Mouse (Mus musculus) brain, embryonic 14.5 days (tissue): Measurements from ENCODE around the gene Entpd1. TPM values are rescaled to one million over a fixed set of nuclear protein-coding genes. Genes with fewer than 3 reads are reported as not detected.
"Not testable (repeated sequence)": the region's sequence is repeated elsewhere in the genome, so short reads cannot be mapped to it uniquely, and the experiment has no call there.

Experiments used
- DNase-seq: peaks from one replicate; pipeline ENCODE4 v3.0.0-alpha.2; 2011; ENCODE audit warnings: low read depth
- CTCF ChIP-seq: fragments of 200-500 bp; IDR thresholded peaks from 2 replicates; pipeline ENCODE4 v1.5.1; 2012; ENCODE audit warnings: inconsistent platforms, mild to moderate bottlenecking, moderate library complexity, borderline replicate concordance; ENCODE audit not compliant: insufficient read depth, insufficient read length; ENCODE audit errors: extremely low read depth
- POLR2A ChIP-seq: fragments of 200-500 bp; IDR thresholded peaks from 2 replicates; pipeline ENCODE4 v1.6.1; 2012; ENCODE audit warnings: mild to moderate bottlenecking, inconsistent platforms, borderline replicate concordance; ENCODE audit not compliant: poor library complexity, insufficient read depth, insufficient read length, severe bottlenecking; ENCODE audit errors: extremely low read depth
- polyA plus RNA-seq: library from polyadenylated mRNA; depleted of rRNA; stranded (reverse); fragments of >200 nt; gene quantifications from 2 replicates; pipeline ENCODE4 v1.2.3, GENCODE M21; 2012

The Entpd1 gene
- polyA plus RNA-seq, 1 experiment, result 10.6 TPM

DNA sequence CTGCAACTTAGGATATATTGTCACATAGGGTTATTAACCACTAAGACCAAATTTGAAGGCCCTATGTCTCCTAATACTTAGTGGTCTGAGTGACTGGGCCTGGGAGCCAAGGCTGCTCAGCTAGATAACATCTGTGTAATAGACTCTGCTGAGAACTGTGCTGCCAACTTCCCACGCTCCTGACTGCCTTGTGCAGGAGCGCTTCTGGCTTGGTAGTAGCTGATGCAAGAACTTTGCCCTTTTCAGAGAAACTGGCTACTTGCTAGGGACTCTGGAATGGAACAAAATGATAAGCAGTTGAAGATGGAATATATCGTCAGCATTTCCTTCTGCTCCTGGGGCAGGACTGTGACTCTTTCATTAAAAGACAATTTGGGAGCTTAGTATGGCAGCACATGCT lies 16.9 kb upstream of the Entpd1 start:
- no peak for DNase-seq
- TF ChIP-seq CTCF (no peak), POLR2A (no peak)

DNA sequence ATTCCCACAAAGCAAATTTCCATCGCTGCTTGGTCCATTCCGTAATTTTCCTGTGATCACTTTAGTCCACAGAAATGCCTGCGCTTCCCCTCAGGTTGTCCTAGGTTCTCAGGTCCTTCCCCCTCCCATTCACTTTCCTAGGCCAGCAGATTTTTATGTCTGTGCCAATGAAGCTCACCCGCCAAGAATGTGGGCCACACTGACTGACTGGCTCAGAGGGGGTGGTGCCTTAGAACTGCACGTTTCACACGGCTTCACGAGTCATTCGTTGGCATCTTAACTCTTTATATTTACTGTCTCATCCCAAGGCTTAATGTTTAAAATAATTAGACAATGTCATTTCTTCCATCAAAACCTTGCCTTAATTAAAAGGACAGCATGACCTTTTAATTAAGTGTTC lies 16.3 kb upstream of the Entpd1 start:
- DNase-seq, result peak; percentile 15
- TF ChIP-seq POLR2A (no peak), CTCF (no peak)

DNA sequence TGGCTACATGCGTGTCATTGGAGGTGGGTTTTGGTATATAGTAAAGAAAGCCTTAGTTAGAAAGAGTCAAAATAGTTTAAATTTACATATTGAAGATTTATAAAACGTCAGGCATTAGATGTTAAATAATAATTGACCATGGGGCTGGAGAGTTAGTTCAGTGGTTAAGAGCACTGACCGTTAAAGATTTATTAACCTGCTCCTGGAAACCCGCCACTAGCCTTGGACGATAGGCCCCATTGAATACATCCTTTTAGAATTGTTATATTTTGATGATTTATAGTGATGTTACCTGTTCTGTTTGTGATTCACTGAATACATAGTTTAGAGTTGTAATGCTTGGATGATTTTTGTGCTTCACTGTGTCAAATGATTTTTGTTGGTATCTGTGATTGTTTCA lies 11.3 kb upstream of the Entpd1 start:
- not testable (repeated sequence) for DNase-seq

DNA sequence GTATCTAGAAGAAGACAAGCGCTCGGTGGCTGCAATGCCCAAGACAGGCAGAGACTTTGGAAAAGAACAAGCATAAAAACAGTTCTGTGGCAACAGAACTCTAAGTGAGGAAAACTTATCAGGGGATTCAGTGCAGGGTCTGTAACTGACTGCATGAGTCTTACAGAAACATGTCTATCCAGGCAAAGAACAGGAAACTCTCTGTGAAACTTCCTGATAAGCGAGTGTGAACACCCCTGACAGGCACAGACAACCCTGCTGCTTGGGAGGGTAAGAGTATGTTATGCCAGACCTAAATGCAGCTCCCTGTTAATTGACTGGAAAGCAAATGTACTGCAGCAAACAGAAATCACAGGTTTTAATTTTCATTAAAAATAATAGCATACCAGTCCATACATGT lies 10.3 kb upstream of the Entpd1 start:
- DNase-seq, result no peak
- TF ChIP-seq CTCF, result no peak

DNA sequence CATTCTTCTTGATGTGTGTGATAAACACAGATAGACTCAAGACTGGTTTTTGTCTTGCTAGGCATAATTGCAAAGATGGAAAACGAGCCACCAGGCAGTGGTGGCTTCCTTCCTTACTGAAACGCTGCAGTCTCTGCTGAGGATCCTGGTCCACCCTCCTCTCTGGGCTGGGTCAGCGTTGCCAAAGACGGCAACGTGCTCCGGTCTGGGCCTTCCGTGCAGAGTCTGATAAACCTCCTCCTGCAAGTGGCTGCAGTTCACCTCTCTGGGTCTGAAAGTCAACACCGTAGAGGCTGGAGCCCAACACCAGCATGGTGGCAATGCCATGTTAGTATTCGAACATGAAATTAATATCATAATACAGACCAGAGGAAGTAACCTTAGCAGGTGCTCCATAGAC lies 7.0 kb upstream of the Entpd1 start:
- TF ChIP-seq POLR2A (no peak), CTCF (no peak)
- no peak for DNase-seq

DNA sequence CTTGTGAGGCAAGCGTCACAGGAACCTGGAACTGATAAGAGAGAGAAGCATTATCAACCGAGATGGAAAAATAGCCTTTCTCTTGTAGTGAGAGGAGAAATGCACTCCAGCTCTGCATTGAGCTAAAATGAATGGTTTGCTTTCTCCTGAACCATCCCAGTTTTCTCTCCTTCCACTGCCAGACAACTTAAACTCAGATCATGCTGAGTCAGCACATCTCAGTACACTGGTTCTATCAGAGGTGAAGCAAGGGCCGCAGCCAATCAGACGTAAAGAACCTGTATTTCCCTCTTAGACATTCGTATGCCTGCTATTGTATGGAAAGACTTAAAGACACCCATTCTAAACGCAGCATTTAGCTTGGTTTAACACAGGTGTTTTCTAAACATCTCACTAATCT lies 4.5 kb upstream of the Entpd1 start:
- DNase-seq, result no peak
- no peak for TF ChIP-seq CTCF
- TF ChIP-seq POLR2A, result no peak

DNA sequence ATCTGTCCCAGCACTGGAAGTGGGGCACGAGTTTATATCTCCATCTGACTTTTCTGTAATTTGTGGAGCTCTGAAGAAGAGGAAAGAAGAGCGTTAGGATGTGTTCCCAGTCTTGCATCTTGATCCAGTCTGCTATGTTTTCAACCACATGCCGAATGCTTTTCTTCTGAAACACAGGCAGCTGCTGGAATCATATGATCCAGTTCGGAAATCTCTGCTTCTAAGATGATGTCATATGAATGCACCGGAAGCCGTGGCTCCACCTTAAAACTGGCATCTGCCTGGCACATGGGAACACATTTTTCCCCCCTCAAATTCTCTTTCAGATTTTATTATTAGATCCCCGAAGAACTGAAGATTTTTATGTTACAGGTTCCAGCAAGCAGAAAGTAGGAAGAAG lies 2.6 kb downstream of the Entpd1 start:
- no peak for DNase-seq

DNA sequence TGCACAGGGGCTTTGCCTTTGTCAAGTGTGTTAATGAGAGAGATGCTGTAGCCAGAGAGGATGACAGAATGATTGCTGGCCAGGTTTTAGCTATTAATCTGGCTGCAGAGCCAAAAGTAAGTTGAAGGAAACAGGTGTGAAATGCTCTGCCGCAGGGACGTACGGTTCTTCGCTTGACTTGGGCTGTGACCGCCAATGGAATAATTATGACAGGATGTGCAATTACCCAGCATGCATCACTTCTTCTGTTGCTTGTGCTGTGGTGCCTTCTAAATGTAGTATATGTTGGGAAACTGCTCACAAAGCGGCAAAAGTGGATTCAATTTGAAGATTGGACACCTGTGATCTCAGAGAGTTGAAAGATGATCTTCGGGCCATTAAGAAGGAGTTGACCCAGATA lies 3.9 kb downstream of the Entpd1 start:
- TF ChIP-seq CTCF (no peak), POLR2A (no peak)

More for the DNA sequence above, 2.6 kb downstream of the Entpd1 start:
- TF ChIP-seq CTCF, result no peak
- TF ChIP-seq POLR2A, result no peak

DNA sequence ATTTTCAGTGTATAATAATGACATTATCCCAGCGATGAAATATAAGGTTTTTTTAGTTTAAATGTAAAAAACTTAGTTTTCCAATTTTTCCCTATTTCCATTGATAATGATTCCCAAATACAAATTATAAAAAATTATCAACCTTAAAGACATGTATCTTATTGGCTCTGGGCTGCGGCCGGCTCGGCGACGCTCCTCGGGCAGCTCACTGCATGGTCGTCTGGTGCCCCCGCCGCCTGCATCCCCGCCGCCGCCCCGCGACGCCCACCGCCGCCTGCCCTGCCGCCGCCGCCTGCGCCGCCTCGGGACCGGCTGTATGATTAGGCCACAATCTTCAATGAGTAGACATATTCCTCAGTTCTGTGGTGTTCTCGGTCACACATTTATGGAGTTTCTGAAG lies 9.4 kb downstream of the Entpd1 start:
- not testable (repeated sequence) for DNase-seq

More for the DNA sequence above, 3.9 kb downstream of the Entpd1 start:
- no peak for DNase-seq

DNA sequence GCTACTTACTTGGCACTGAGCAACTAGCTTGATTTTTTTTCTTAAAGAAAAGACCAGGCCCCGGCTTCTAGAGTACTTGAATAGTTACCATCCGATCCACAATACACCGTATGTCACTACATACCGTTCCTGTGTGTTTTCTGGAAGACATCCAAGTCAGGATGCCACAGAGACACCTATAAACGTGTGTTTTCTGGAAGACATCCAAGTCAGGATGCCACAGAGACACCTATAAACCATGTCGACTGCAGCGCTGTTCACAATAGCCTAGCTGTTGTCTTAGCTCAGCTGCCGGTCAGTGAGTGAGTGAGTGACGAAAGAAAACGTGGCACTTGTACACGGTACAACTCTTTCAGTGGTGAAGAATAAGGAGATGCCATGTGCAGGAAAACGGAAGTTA lies 13.8 kb downstream of the Entpd1 start:
- no peak for DNase-seq
- TF ChIP-seq CTCF (no peak), POLR2A (no peak)

DNA sequence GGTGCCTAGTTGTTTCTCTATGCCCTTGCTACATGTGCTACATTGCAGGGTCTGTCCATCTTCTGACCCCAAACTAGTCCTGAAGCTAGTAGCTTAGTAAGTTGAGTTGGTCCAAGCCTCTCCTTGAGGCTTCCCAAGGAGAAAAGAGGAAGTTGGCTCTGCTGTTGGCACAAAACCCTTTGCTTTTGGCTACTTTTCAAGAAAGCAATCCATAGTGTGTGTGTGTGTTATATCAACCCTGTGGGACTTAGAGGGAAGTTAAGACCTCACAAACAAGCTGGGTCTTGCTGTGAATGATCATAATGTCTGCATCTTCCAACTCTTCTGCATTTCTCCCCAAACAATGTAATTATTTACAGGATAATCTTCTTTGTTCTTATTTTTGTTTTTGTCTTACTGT lies 16.8 kb downstream of the Entpd1 start:
- no peak for DNase-seq
- TF ChIP-seq CTCF (no peak), POLR2A (no peak)

DNA sequence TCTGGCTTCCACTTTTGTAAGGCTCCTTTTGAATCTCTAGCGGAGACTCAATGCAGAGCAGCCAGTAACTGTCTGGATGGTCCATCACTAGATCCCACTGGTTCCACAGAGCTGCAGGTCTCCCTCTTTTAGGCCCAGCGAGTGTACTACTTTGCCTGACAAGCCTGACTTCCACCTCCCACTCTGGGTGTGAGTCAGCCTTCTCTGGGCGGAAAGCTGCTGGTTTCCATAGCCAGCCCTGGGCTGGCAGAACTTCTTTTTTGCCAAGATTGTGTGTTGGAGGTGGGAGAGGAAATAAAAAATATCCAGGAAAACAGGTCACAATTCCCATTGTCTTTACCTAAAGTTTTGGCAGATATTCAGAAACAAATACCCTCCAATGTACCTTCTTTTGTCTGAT lies 17.9 kb downstream of the Entpd1 start:
- no peak for DNase-seq
- TF ChIP-seq CTCF (no peak), POLR2A (no peak)

DNA sequence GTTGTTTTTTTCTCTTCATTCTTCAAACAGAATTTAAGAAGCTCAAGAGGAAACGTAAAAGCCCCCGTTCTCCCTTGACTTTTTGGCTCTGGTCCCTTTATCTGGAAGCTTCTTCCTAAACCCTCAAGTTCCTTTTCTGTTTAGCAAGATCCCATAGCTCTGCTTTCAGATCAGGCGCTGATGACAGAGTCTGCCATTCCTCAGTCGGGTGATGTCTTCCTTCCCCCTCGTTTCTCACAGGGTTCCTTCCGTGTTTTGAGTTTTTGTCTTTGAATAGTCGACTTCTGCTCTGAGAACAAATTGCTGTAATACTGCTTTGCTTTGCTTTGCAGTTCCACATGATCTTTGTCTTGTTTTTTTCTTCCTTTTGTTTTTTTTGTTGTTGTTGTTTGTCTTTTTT lies 18.4 kb downstream of the Entpd1 start:
- DNase-seq, result no peak
- no peak for TF ChIP-seq CTCF
- TF ChIP-seq POLR2A, result no peak
